Mouse (Mus musculus) cerebellum, postnatal 14 days (tissue): ENCODE results near the gene Pdgfra.

Source experiments
- DNase-seq, 2 experiments: peaks; one replicate each; pipeline ENCODE4 v3.0.0; 2021; ENCODE audit warnings: mixed read lengths in 2 of 2

Pdgfra gene

GRCm38 (mm10) chr5:75152021-75152425 is at the start of gene Pdgfra:
TSS of gene Pdgfra (plus strand) at chr5:75152292.
- no peak for DNase-seq

DNA sequence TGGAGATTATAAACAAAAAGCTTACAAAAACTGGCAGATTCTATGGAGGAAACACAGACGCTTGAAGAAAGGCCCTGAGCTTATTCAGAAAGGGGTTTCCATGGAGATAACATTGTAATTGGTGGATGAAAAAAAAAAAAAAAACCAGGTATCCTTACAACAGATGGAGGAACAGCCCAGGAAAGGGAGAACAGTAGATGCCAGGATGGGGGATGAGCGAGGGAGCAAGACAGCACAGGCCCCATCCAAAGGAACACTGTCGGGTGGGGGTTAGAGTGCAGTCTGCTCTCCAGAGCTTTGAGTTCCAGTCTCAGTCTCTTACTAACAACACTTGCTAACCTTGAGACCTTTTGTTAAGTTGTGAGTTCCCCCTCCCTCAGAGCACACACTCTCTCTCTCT is 45.6 kb upstream of the Pdgfra start:
- no peak for DNase-seq

GRCm38 (mm10) chr5:75109368-75109767 is 42.7 kb upstream of the Pdgfra start:
- DNase-seq = no peak

- DNase-seq = no peak
Measured at GRCm38 (mm10) chr5:75111781-75112180, 40.3 kb upstream of the Pdgfra start.

GRCm38 (mm10) chr5:75118840-75119239 is 33.3 kb upstream of the Pdgfra start:
- no peak for DNase-seq

DNA sequence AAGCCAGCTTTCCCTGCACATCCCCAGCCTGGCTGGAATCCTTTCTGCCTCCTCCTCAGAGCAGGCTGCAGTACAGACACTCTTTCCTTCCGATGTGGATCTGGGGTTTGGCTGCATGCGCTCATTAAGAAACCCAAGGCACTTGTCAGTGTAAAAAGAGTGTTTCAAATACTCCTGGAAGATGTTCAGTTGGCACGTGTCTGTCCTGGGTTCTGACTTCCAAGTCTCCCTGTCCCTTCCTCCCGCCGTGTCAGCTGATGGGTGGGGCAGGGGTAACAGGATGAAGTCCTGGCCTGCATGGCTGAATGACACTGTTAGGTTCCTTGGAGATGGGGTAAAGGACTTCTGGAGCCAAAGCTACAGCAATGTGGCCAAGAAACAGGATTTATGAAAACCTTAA is 30.4 kb upstream of the Pdgfra start:
- no peak for DNase-seq

- no peak for DNase-seq
Measured at GRCm38 (mm10) chr5:75134681-75135080, 17.4 kb upstream of the Pdgfra start.

DNA sequence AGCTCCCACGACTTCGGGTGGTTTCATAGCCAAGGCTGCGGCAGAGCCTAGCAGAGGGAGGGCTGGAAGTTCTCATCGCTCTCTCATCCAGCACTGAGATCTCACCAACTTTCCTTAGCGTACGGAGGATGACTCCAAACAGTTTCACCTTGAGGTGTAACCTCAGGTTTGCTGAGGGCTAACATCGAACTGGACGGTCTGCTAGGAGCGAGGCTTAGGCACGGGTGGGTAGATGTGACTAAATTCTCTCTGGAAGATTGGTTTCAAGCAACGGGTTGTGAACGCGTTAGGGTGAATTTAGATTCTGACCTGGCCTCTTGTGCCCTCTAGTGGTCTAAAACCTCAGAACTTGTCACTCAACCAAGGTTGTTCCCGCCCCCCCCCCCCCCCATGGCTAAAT is 9.0 kb upstream of the Pdgfra start:
- DNase-seq = peak; percentile 80 to 85

DNA sequence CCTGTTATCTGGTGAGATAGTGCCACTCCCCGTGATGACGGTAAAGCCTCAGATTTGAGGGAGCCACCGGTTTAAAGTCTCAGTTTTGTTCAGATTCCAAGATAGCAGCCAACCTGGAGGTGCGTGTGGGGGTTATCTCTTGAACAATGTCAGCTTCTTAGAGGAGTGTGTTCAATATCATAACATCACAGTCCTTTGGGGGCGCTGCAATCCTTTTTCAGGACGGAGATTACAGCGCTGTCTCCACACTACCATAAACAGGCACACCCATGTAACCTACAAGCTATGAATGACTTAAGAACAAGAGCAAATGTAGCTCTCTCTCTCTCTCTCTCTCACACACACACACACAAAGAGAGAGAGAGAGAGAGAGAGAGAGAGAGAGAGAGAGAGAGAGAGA is 8.3 kb upstream of the Pdgfra start:
- DNase-seq = no peak

GRCm38 (mm10) chr5:75145341-75145740 is 6.8 kb upstream of the Pdgfra start:
- no peak for DNase-seq

GRCm38 (mm10) chr5:75146469-75146868 is 5.6 kb upstream of the Pdgfra start:
- DNase-seq = no peak

DNA sequence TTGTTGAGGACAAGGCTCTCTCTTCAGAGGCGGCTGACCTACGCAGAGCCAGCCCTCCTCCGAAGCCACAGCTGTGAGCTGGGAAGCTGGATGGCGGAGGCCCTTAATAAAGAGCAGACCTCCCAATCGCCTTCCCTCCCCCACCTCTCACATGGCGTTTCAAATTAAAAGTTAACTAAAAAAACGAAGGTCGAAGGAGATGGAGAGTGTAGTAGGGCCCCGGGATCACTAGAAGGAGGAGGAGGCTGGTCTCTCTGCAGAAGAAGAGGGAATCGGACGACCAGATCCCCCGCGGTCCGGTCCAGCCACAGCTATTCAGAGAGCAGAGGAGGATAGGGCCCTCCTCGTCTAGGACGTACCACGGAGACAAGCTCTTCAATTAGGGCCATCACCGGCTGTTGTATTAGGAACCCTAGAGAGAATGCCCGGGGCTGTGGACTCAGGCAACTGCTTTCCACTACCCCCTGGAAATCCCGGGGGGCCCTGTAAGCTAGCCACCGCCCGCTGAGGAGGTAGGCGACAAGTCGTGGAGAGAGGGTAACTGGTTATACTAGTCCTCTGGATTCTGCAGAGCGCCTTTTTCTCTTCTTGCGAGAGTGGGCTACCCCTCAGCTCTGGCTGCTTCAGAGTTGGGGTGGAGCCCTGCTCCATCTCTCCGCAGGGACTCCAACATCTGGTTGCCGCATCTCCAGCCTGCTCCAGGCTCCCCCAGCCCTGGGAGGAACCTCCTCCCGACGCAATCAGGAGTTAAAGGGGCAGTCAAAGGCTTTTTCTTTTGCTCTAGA is 3.6 kb upstream of the Pdgfra start:
- no peak for DNase-seq

GRCm38 (mm10) chr5:75149380-75149779 is 2.7 kb upstream of the Pdgfra start:
- DNase-seq = no peak

DNA sequence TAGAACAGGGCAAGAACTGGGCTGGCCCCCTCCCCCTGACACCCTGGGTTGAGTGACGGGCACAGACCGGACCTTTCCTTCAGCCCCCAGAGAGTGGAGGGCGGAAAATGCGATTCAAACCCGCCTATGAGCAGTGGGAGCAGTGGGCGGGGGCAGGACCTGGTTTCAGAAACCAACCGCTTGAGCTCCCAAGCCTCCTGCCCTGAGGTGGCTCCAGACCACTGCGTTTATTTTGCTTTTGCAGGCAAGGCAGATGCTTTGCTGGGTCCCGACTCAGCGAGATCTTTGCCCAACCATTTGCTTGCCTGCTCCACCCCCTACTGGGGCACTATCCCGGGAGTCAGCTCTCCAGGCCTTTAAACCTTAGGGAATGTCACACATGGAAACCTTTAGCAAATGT is 2.2 kb upstream of the Pdgfra start:
- no peak for DNase-seq

DNA sequence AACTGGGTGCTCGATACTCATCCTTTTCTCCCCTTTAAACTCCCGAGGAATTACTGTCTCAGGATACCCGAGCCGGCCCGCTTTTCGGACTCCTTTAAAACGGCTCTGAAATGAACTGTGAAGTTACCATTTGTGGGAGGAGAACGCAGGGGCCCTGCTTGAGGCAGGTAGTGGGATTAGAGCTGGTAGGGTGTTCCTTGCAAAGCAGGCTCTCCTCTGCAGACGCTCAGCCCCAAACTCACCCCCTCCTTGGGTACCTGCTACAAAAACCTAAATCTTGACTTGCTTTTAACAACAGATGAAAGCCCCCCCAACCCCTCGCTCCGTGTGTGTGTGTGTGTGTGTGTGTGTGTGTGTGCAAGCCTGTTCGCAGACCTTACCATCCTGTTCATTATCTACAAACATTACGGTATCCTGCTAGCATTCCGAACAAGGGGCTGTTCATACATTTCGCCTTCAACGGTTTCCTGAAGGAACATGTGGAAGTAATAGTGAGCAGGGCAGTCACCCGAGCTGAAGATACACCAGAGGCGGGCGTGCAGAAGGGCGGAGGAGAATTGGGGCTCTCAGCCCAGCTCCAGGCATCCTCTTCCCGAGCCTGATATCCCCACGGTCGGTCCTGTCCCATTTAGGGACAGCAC is 1.6 kb upstream of the Pdgfra start:
- DNase-seq = no peak

GRCm38 (mm10) chr5:75151146-75151900 is 769 bp upstream of the Pdgfra start:
- peak; percentile 57 to 73 for DNase-seq

DNA sequence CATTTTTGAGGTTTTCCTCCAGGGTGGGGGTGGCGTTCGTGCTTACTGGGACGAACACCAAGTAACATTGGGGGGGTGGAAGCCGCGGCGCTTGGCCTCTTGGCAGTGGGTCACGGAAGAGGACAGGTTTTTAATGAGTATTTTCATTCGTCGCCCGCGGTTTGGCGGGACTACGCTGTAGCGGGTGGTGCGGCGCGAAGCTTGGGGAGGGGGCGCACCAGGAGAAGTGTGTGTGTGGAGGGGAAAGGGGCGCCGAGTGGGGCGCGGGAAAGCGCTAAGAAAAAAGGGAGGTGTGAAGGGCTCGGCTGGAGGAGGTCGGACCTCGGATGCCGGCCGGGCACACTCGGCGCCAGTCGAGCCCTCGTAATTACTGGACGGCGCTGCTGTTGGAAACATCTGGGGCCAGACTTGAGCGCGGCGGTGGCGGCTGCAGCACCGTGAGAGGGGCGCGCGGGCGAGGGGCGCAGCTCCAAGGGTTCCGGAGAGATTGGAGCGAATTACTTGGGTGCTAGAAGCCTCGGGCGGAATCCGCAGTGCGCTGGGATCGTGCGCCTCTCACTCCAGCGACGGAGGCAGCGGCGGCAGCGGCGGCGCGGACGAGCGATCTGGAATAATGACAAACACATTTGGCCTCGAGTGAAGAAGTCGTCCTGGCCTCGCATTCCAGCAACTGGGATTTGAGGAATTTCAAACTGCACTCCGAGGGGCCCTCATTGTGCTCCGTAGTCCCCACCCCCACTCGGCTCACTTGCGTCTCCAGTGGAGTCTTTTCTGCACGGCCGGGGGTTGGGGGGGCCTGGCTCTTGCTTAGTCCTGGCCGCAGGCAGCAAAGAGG is 916 bp downstream of the Pdgfra start:
- DNase-seq = peak in 1 of 2 experiments; percentile 23

GRCm38 (mm10) chr5:75153626-75153960 is 1.5 kb downstream of the Pdgfra start:
- DNase-seq = no peak

DNA sequence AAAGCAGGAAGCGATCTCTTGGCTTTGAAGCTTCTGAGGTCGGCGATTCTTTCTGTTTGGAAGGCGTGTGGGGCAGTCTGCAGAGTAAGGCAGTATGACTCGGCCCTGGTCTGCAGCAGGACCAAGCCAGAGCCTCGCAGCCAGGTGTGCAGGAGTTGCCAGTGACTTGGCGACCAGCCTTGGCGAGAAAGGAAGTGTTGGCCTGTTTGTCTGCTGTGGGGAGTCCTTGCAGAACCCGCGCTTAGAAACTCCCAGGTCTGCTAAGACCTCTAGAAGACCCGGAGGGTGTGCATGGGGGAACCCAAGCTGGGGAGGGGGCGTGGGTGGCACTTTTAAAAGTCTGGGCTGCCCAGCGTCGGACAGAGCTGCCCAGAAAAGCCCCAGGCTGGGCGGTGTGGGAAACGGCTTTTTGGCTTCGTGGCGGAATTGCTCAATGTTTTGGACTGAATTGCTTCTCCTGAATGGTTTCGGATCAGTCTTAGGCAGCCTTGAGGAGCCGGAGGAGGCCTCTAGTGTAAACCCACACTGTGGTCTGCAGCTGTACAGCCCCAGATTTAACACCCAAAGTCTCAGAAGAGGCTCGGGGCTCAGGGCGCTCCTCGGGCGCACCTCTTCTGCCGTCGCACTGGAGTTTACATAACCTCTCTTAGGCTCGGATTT is 2.0 kb downstream of the Pdgfra start:
- no peak for DNase-seq

- DNase-seq = no peak
Measured at GRCm38 (mm10) chr5:75154621-75155235, 2.6 kb downstream of the Pdgfra start.

DNA sequence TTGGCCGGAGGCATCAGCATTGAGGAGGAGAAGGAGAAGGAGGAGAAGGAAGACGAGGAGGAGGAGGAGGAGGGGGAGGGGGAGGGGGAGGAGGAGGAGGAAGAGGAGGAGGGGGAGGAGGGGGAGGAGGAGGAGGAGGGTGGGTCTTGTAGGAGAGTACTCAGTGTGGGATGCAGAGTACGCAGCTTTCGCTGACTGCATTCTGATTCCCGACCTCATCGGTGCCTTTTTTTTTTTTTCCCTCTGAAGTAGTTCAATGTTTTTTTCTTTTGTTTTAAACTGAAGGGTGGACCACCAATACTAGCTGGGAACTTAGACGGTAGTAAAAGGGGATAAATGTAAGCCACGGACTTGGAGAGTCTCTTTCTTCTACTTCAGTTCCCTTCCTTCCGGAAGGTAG is 3.2 kb downstream of the Pdgfra start:
- DNase-seq = no peak
